Comparison of ENCODE assay signal across 16 mouse cellular contexts in the genomic region with DNA sequence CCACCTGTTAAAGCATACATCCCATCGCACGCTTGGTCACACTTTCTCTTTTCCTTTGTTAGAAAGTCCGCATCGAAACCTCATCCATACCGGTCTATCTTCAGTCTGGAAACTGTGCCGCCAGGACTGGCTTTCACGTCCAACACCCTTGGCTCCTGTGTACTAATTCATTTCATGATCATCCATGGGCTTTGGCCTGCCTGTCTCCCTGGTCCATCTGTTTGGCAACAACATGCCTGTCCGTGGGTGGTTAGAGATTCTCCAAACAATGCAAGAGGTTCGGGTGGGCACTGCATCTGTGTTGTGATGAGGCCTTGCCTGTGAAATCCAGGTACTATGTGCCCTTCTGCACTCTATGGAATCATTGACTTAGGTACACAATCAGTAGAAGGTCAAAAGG.
"Had no signal": no experiment of that assay in that cellular context is flagged by ENCODE, and none has a peak within 500 bp of the region (broad histone marks: within the 10 kb centered on the region; RNA-seq: fewer than 3 reads in every experiment).

No protein-coding gene starts in this region.

- DNase-seq: heart, postnatal 10 days; heart, postnatal 14 days; heart, postnatal 36 days; heart, postnatal 4 days; kidney, adult 11 months; kidney, adult 18-20 months; kidney, adult 2 months; kidney, adult 8-10 months; kidney, adult 9 months; kidney, postnatal 10 days; kidney, postnatal 14 days; kidney, postnatal 25 days; kidney, postnatal 36 days; kidney, postnatal 4 days; layer of hippocampus, adult 9-11 months; layer of hippocampus, postnatal 36 days had no signal
